Mouse (Mus musculus): ENCODE data around the gene Sec14l4.

- no peak for TF ChIP-seq GATA1 (IDR thresholded peaks at IDR 0.05; ENCODE audit: borderline replicate concordance, low read length)
- no peak for TF ChIP-seq FLI1 (IDR thresholded peaks at IDR 0.05; ENCODE audit: low read length)
Observed at GRCm38 (mm10) chr11:4029343-4029742, 1.9 kb upstream of the Sec14l4 start.
